In the genomic region with DNA sequence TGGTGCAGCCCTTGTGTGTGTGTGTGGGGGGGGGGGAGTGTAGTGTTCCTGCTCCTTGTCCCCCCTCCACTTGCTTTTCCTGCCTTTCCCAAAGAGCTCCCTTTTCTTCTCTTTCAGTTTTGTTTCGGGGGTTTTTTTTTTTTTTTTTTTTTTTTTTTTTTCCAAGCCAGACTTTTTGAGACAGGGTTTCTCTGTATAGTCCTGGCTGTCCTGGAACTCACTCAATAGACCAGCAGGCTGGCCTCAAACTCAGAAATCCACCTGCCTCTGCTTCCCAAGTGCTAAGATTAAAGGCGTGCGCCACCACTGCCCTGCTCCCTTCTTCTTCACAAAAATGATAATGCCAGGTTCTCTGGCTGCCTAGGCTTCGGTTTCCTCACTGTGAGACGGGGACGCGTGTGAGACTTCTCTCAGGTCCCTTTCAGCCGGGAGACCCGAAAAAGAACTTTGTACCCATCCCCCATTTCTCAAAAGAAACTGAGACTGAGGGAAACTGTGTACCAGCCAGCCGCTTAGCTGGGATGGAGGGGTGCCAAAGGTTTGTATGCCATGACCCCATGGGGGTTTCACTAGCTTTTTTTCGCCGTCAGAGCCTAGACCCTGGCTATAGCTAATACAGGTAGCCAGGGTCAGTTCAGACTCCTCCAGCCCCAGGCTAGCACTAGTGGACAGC, we compare ENCODE assay signal across 23 mouse cellular contexts. TPM values are rescaled to one million over a fixed set of nuclear protein-coding genes. Genes with fewer than 3 reads are reported as not detected.
"Had no signal": no experiment of that assay in that cellular context is flagged by ENCODE, and none has a peak within 500 bp of the region (broad histone marks: within the 10 kb centered on the region; RNA-seq: fewer than 3 reads in every experiment).

No protein-coding gene starts in this region.

- H3K4me2 ChIP-seq: lung, embryonic 15.5 days; midbrain, embryonic 11.5 days; midbrain, embryonic 13.5 days; midbrain, embryonic 15.5 days; neural tube, embryonic 12.5 days had no signal

- ATAC-seq: lung, postnatal 0 days; midbrain, embryonic 13.5 days; midbrain, embryonic 15.5 days had no signal

- H3K27ac ChIP-seq: lung, embryonic 15.5 days; macrophage; midbrain, embryonic 13.5 days; midbrain, embryonic 15.5 days; neural tube, embryonic 12.5 days had no signal

- H3K9ac ChIP-seq: lung, embryonic 15.5 days; midbrain, embryonic 13.5 days; midbrain, embryonic 15.5 days; neural tube, embryonic 12.5 days had no signal

- DNase-seq: lung, adult 2 months; lung, postnatal 14 days; lung, postnatal 36 days; right cerebral cortex, postnatal 14 days; spleen, adult 18-20 months; thymus, adult 18-20 months; thymus, postnatal 14 days; thymus, postnatal 36 days had no signal

- H3K4me3 ChIP-seq: lung, embryonic 15.5 days; megakaryocyte, embryonic 14.5 days; midbrain, embryonic 13.5 days; midbrain, embryonic 15.5 days; neural tube, embryonic 12.5 days had no signal

- H3K9me3 ChIP-seq: lung, embryonic 15.5 days; megakaryocyte, embryonic 14.5 days; midbrain, embryonic 13.5 days; midbrain, embryonic 15.5 days; neural tube, embryonic 12.5 days had no signal

- H3K36me3 ChIP-seq: lung, embryonic 15.5 days; midbrain, embryonic 13.5 days; midbrain, embryonic 15.5 days; neural tube, embryonic 12.5 days had no signal

RNA-seq across cellular contexts. Expression of gene Tnfrsf13c, which starts 4.0 kb away (rescaled TPM):
- polyA plus RNA-seq: midbrain, embryonic 13.5 days; stomach, embryonic 14.5 days had no signal

RNA-seq across cellular contexts. Expression of gene Shisa8, which starts 7.5 kb away (rescaled TPM):
- total RNA-seq: monocyte, adult 5-6 weeks had no signal
- polyA plus RNA-seq: macrophage; stomach, embryonic 16.5 days had no signal

RNA-seq across cellular contexts. Expression of gene Cenpm, which starts 24.4 kb away (rescaled TPM):
- total RNA-seq: monocyte, adult 5-6 weeks; neutrophil, adult 5-6 weeks had no signal

RNA-seq across cellular contexts. Expression of gene 1500009C09Rik, which starts 32.1 kb away (rescaled TPM):
- total RNA-seq: megakaryocyte progenitor cell, adult 5-6 weeks; monocyte, adult 5-6 weeks; neutrophil, adult 5-6 weeks had no signal
- polyA plus RNA-seq: liver, embryonic 16.5 days; lung, adult 2 months; lung, embryonic 15.5 days; lung, postnatal 0 days; macrophage; stomach, embryonic 14.5 days; stomach, embryonic 16.5 days; thymus, postnatal 0 days had no signal

RNA-seq across cellular contexts. Expression of gene Sept3, which starts 54.6 kb away (rescaled TPM):
- total RNA-seq: neutrophil, adult 5-6 weeks had no signal
